Mouse (Mus musculus) bone marrow, adult 2 months (tissue): ENCODE measurements around the gene Gas8. TPM values are rescaled to one million over a fixed set of nuclear protein-coding genes. Genes with fewer than 3 reads are reported as not detected.

Experiments
- H3K27ac ChIP-seq: fragments of 200-500 bp; 2 replicates; pipeline ENCODE4 v1.5.1; 2012; ENCODE audit warnings: low read depth, mild to moderate bottlenecking, control low read depth, inconsistent platforms, low read length; ENCODE audit not compliant: control insufficient read depth, poor library complexity, insufficient read depth
- H3K4me1 ChIP-seq: fragments of 200-500 bp; 2 replicates; pipeline ENCODE4 v1.6.1; 2011; ENCODE audit warnings: low read length; ENCODE audit not compliant: control insufficient read depth, insufficient read depth
- H3K4me3 ChIP-seq: fragments of 200-500 bp; replicated peaks from 2 replicates; pipeline ENCODE3; 2011; ENCODE audit warnings: mild to moderate bottlenecking, low read depth, low read length, control low read depth; ENCODE audit not compliant: control insufficient read depth
- CTCF ChIP-seq: fragments of 200-500 bp; IDR thresholded peaks from 2 replicates; pipeline ENCODE4 v1.5.1; 2011; ENCODE audit warnings: low read length, control low read depth; ENCODE audit not compliant: control insufficient read depth, insufficient read depth
- POLR2A ChIP-seq: fragments of 200-500 bp; IDR thresholded peaks from 2 replicates; pipeline ENCODE4 v1.6.1; 2011; ENCODE audit warnings: low read depth, mild to moderate bottlenecking, control low read depth, low read length, borderline replicate concordance; ENCODE audit not compliant: control insufficient read depth
- WGBS: fragments of 180-500 bp; shearing (Covaris S2); methylation state at CpG from one replicate; pipeline ENCODE4 v1.1.7; 2018; 5-methylcytosine and 5-hydroxymethylcytosine counted together
- polyA plus RNA-seq: library from polyadenylated mRNA; stranded (reverse); fragments of >200 nt; gene quantifications from 2 replicates; pipeline ENCODE4 v1.2.4, GENCODE M21; 2011; ENCODE audit warnings: low replicate concordance; ENCODE audit not compliant: missing spikeins, insufficient read depth, insufficient read length

Gas8 gene
- polyA plus RNA-seq, 1 experiment: 6.3 TPM

DNA sequence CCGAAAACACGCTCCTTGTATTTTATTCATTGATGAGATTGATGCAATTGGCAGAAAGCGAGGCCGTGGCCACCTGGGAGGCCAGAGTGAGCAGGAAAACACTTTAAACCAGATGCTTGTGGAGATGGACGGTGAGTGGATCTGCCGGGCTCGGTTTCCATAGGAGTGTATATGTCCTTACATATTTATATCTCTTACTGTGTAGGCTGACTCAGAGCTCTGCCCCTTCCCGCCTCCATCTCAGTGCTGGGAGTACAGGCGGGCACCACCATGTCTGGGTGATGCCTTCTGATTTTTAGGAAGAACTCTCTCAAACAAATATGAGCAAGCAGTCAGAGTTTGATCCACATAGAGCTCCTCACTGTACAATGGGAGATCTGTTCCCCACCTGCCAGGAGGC is 25.7 kb upstream of the Gas8 start:
- TF ChIP-seq CTCF (no peak), POLR2A (no peak)
- H3K4me1 ChIP-seq: peaks cover 2% of the 10 kb centered on the region; the same call in 1 of the 2 replicates
- 93% methylated on average over 9 of the region's 9 CpGs for WGBS

DNA sequence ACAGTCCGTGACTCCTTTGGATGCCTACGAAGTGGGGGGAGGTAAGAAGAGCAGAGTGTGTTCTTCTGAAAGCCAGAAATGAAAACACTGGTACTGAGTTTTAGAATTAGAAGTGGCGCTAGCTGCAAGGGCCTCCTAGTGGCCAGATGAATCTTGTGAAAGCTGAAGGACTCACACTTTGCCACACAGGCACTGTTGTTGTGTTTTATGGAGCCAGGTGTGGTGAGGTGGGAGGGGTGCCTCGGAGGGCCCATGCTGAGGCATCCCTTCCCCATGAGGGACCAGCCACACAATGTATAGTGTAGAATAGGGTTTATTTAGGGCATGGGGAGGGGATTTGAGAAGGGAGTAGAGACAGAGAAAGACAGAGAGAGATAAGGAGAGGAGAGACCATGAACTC is 20.9 kb upstream of the Gas8 start:
- H3K4me3 ChIP-seq: no peak overlapping the region
- no peak overlapping the region for H3K27ac ChIP-seq
- no peaks in the 10 kb centered on the region for H3K4me1 ChIP-seq
- 85% methylated on average over 4 of the region's 4 CpGs for WGBS
- TF ChIP-seq POLR2A (no peak), CTCF (no peak)

More for the DNA sequence above, 25.7 kb upstream of the Gas8 start:
- Histone ChIP-seq H3K4me3 (no peak overlapping the region), H3K27ac (no peak overlapping the region)

DNA sequence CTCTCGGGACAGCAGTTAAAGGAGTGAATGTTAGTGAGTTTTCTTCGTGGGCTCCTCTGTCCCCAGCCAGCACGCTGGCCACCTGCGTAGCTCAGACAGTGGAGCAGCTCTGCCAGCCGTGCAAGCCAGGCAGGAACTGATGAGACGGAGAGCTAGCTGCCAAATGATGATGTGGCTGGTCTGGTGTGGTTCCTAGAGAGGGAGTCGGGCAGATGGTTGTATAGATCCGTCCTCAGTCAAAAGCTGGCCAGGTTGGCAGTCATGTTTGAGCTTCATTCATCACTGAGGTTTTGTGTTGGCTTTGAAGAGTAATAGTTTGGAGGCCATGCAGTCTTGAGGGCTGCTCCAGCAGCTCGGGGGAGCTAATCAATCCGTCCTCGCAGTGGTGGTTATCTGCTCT is 19.7 kb upstream of the Gas8 start:
- WGBS: 84% methylated on average over 11 of the region's 11 CpGs
- no peak for TF ChIP-seq CTCF
- TF ChIP-seq POLR2A: no peak
- no peak overlapping the region for H3K27ac ChIP-seq
- H3K4me3 ChIP-seq: no peak overlapping the region
- H3K4me1 ChIP-seq: no peaks in the 10 kb centered on the region

DNA sequence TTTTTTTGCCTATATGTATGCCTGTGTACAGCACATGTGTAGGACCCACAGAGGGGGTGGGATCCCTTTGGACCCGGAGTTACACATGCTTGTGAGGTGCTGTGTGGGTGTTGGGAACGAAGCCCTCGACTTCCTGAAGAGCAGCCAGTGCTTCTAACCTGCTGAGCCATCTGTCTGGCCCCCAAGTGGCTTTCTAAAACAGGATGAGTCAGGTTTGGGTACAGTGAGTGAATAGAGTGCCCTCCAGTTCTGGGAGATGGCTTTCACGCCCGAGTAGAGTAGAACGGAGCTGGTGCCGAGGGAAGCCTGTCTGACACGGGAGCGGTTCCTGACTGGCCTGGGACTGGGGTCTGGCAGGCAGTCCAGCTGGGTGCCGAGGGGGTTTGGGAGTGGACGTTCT is 19.1 kb upstream of the Gas8 start:
- H3K27ac ChIP-seq: no peak overlapping the region
- no peaks in the 10 kb centered on the region for H3K4me1 ChIP-seq
- WGBS: 91% methylated on average over 11 of the region's 11 CpGs
- TF ChIP-seq CTCF (no peak), POLR2A (no peak)
- H3K4me3 ChIP-seq: no peak overlapping the region

DNA sequence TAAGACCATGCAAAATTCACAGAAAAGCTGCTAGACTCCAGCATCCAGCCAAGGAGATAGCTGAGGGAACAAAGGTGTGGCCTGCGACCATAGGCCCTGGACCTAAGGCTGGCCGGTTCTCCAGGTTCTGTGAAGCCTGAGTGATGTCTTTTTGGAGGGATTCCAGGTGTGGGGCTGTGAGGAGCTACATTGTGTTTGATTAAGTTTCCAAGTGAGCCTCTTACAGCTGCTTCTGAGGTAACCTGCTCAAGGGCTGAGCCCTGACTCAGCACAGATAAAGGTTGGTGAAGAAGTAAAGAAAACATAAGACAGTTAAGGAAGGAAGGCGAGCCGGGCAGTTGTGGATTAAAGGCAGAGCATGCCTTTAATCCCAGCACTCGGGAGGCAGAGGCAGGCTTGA is 16.4 kb upstream of the Gas8 start:
- WGBS: 93% methylated on average over 5 of the region's 5 CpGs
- TF ChIP-seq POLR2A: no peak
- no peak for TF ChIP-seq CTCF
- Histone ChIP-seq H3K4me3 (no peak overlapping the region), H3K4me1 (no peaks in the 10 kb centered on the region), H3K27ac (no peak overlapping the region)

DNA sequence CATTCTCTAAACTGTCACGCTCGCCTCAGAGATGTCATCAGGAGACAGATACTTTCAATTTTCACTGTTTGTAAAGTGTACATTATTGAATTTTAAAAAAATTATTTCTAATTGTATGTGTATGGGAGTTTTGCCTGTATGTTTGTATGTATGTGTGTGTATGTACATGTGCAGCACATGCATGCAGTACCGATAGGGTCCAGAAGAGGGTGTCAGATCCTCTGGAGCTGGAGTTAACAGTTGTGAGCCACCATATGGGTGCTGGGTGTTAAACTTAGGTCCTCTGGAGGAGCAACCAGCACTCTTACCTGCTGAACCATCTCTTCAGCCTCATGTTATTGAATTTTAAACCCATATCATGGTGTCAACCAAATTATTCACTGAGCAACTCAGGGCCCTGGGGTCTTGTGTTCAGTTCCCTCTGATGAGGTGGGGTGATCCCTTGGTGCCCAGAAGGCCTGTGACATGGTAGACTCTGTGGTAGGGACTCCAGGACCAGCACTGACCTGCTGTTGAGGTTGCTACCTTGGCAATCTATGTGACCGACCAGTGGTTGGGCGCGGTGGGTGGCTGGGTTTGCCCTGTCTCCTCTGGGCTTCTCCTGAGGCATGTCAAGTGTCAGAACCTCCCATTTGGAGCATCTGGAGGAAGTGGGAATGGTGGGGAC is 14.7 kb upstream of the Gas8 start:
- Histone ChIP-seq H3K4me1 (no peaks in the 10 kb centered on the region), H3K4me3 (no peak overlapping the region), H3K27ac (no peak overlapping the region)
- TF ChIP-seq POLR2A: no peak
- WGBS: 97% methylated on average over 6 of the region's 6 CpGs

DNA sequence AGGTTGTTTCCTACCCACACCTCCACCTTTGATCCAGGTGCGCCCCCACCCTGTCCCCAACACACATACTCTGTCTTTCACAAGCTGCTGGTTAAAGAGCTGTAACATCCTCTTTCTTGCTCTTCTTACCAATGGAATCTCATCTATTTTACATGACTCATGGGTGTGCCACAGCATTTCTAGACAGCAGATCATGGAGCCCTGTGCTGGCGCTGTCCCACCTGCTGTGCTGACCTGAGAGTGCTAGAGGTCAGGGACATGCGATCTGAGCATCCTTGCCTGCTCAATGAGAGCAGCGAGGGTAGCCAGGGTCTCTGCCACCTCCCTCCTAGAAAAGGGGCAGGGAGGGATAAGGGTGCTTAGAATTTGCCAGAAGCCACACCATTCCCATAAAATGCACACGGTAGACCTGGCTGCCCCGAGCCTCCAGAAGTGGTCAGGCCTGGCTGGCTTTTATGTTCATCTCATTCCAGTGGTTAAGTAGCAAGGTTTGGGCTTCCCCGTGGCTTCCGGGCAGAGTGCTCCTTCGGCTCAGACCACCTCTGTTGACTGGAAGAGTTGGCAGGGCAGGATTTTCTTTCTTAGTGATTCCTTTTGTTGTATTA is 13.9 kb upstream of the Gas8 start:
- TF ChIP-seq POLR2A: no peak
- no peak overlapping the region for H3K4me3 ChIP-seq
- 93% methylated on average over 9 of the region's 9 CpGs for WGBS
- no peaks in the 10 kb centered on the region for H3K4me1 ChIP-seq
- H3K27ac ChIP-seq: no peak overlapping the region

DNA sequence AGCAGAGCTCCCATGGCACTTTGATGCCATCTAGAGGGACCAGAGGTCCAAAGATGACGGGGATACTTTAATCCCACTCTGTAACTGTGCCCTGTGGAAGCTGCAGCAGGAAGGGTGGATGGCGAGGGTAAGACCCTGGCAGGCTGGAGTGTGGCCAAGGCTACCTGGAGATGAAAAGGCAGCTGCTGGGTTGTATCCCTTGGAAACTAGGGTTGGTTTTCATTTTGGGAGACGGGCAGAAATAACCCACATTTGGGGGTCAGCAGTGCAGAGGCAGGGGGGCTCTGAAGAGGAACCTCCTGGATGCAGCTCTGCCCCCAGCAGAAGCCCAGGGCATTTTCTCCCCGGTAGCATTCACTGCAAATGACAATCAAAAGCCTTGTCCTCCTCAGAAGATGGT is 13.4 kb upstream of the Gas8 start:
- H3K4me3 ChIP-seq: no peak overlapping the region
- H3K4me1 ChIP-seq: no peaks in the 10 kb centered on the region
- 89% methylated on average over 4 of the region's 4 CpGs for WGBS
- TF ChIP-seq CTCF (no peak), POLR2A (no peak)
- H3K27ac ChIP-seq: no peak overlapping the region

DNA sequence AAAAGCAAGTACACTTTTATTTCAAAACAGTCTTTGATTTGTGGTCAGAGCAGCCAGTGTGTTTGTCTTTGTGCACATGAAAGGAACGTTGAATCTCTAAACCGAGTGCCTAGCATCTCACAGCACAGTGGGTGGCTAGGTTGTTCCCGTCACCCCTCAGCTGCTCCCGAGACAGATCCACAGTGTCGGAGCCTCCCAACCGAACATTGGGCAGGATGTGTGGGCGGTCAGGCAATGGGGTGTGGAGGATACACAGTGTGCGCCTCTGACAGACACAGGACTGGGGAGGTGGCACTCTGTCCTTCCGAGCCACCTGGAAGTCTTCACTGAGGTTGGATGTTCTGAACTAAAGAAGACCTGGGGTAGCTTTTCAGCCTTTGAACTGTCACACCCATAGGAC is 12.9 kb upstream of the Gas8 start:
- Histone ChIP-seq H3K4me1 (no peaks in the 10 kb centered on the region), H3K27ac (no peak overlapping the region), H3K4me3 (no peak overlapping the region)
- TF ChIP-seq POLR2A (no peak), CTCF (no peak)
- 90% methylated on average over 9 of the region's 9 CpGs for WGBS
